Mouse (Mus musculus) hindbrain, embryonic 12.5 days (tissue): ENCODE data around the gene Sspn. TPM values are rescaled to one million over a fixed set of nuclear protein-coding genes. Genes with fewer than 3 reads are reported as not detected.

Experiments
- ATAC-seq: fragments of 200-750 bp; cut with Nextera tagmentation; 2 replicates; pipeline ENCODE4 v1.8.0; 2017; ENCODE audit warnings: moderate TSS enrichment; ENCODE audit not compliant: low FRiP score
- H3K27ac ChIP-seq: fragments of 300-500 bp; sonication (generic); 2 replicates; pipeline ENCODE4 v1.5.1; 2016; ENCODE audit warnings: mild to moderate bottlenecking
- H3K27me3 ChIP-seq: fragments of 300-500 bp; sonication (generic); 2 replicates; pipeline ENCODE4 v1.6.1; 2016; ENCODE audit warnings: mild to moderate bottlenecking
- H3K36me3 ChIP-seq: fragments of 300-500 bp; sonication (generic); 2 replicates; pipeline ENCODE4 v1.6.1; 2016; ENCODE audit warnings: mild to moderate bottlenecking
- H3K4me1 ChIP-seq: fragments of 300-500 bp; sonication (generic); 2 replicates; pipeline ENCODE4 v1.6.1; 2016
- H3K4me2 ChIP-seq: fragments of 300-500 bp; sonication (generic); replicated peaks from 2 replicates; pipeline ENCODE4 v1.6.1; 2016; ENCODE audit warnings: mild to moderate bottlenecking
- H3K4me3 ChIP-seq: fragments of 300-500 bp; sonication (generic); 2 replicates; pipeline ENCODE4 v1.5.1; 2016; ENCODE audit warnings: mild to moderate bottlenecking
- H3K9ac ChIP-seq: fragments of 300-500 bp; sonication (generic); 2 replicates; pipeline ENCODE4 v1.6.1; 2016; ENCODE audit warnings: mild to moderate bottlenecking, moderate library complexity
- H3K9me3 ChIP-seq: fragments of 300-500 bp; sonication (generic); replicated peaks from 2 replicates; pipeline ENCODE4 v1.6.1; 2016; ENCODE audit warnings: mild to moderate bottlenecking
- WGBS: fragments of 180-500 bp; shearing (Covaris S2); methylation state at CpG from one replicate; pipeline ENCODE4 v1.1.7; 2016; 5-methylcytosine and 5-hydroxymethylcytosine counted together
- polyA plus RNA-seq: library from polyadenylated mRNA; unstranded; fragments of >200 nt; fragmentation: Nextera tagmentation; extraction: Ambion mirVana; gene quantifications from 2 replicates; pipeline ENCODE4 v1.2.1, GENCODE M21; 2016

Sspn gene
- 6.2 and 7.8 TPM in 2 replicates for polyA plus RNA-seq

DNA sequence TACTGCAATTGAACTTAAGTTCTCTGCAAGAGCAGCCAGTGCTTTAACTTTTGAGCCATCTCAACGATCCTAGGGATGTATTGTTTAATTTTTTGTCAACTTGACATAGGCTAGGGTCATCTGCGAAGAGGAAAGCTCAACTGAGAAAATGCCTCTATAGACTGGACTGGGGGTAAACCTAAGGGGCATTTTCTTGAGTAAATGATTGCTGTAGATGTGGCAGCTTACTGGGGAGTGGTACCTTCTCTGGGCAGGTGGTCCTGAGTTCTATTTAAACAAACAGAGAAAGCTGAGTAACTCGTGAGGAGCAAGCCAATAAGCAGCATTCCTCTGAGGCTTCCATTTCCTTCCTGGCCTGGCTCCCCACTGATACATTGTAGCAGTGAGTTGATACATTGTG lies at the start of gene Sspn:
TSS of gene Sspn (plus strand) at position 301 of the 400 bp plus-strand sequence.
- H3K9me3 ChIP-seq: no peaks in the 10 kb centered on the region
- no peak within 1 kb of the TSS for H3K4me2 ChIP-seq
- H3K36me3 ChIP-seq: no peaks in the 10 kb centered on the region
- peaks cover 11% of the 10 kb centered on the region for H3K4me1 ChIP-seq
- no peak within 1 kb of the TSS for H3K9ac ChIP-seq
- no peak within 1 kb of the TSS for H3K27ac ChIP-seq
- 68% methylated on average over 3 of the region's 3 CpGs for WGBS
- no peaks in the 10 kb centered on the region for H3K27me3 ChIP-seq
- ATAC-seq: no peak
- H3K4me3 ChIP-seq: no peak within 1 kb of the TSS

DNA sequence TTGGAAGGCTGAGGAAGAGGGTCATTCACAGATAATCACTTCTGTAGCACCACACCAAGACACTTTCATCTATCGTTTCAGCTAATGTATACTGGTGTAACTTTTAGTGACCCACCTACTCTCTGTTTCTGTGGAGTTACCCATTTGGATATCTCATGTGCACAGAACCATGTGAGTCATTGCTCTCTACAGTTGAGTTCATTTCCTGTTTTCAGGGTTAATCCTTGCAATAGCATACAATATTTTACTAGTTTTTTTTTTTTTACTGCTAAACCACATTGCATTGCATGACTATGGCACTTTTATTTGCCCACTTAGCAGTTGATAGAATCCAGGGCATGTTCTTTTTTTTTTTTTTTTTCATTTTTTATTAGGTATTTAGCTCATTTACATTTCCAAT lies 48.4 kb upstream of the Sspn start:
- H3K4me3 ChIP-seq: no peak overlapping the region
- no peaks in the 10 kb centered on the region for H3K4me1 ChIP-seq
- no peaks in the 10 kb centered on the region for H3K36me3 ChIP-seq
- no peaks in the 10 kb centered on the region for H3K27me3 ChIP-seq
- H3K4me2 ChIP-seq: no peak overlapping the region
- no peak overlapping the region for H3K27ac ChIP-seq
- H3K9me3 ChIP-seq: no peaks in the 10 kb centered on the region
- no peak for ATAC-seq
- no peak overlapping the region for H3K9ac ChIP-seq
- 89% methylated on average over 1 of the region's 1 CpGs for WGBS

DNA sequence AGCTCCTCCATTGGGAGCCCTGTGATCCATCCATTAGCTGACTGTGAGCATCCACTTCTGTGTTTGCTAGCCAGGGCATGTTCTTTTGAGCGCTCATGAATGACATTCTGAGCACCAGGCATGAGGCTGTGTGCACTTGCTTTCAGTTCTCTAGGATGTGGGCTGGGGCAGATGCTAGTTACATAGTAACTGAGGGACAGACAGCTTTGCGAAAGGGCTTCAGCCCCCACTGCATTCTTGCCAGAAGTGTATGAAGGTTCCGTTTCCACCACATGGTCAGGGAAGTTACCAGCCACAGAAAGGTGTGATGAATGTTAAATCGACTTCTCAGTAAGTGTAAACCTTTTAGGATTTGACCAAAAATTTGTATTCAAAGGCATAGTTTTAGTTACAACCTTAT lies 47.8 kb upstream of the Sspn start:
- H3K9me3 ChIP-seq: no peaks in the 10 kb centered on the region
- H3K36me3 ChIP-seq: no peaks in the 10 kb centered on the region
- H3K4me1 ChIP-seq: peaks cover 3% of the 10 kb centered on the region; the same call in 1 of the 2 replicates
- H3K4me2 ChIP-seq: no peak overlapping the region
- no peak overlapping the region for H3K9ac ChIP-seq
- 83% methylated on average over 4 of the region's 4 CpGs for WGBS
- ATAC-seq: no peak
- no peak overlapping the region for H3K4me3 ChIP-seq
- H3K27ac ChIP-seq: no peak overlapping the region
- H3K27me3 ChIP-seq: no peaks in the 10 kb centered on the region

DNA sequence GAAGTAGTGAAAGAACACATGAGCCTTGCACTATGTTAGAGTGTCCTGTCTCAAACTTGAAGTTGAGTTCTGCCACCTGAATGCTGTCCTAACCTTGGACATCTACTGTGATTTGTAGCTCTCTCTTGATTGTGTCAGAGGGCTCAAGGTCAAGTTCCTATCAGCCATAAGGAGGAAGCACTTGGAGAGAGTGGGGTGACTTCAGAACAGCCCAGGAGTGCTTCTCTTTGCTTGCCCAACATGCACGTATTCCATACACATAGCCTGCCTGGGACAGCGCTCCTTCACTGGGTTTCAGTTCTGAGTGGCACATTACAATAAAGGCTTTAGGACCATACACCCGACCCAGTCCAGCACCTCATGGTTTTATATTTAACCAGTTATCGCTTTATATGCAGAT lies 46.4 kb upstream of the Sspn start:
- WGBS: 93% methylated on average over 4 of the region's 4 CpGs
- H3K27ac ChIP-seq: no peak overlapping the region
- ATAC-seq: no peak
- no peaks in the 10 kb centered on the region for H3K9me3 ChIP-seq
- H3K27me3 ChIP-seq: no peaks in the 10 kb centered on the region
- no peak overlapping the region for H3K4me3 ChIP-seq
- H3K36me3 ChIP-seq: no peaks in the 10 kb centered on the region
- H3K4me2 ChIP-seq: no peak overlapping the region
- H3K4me1 ChIP-seq: peaks cover 5% of the 10 kb centered on the region; the same call in 1 of the 2 replicates
- no peak overlapping the region for H3K9ac ChIP-seq

DNA sequence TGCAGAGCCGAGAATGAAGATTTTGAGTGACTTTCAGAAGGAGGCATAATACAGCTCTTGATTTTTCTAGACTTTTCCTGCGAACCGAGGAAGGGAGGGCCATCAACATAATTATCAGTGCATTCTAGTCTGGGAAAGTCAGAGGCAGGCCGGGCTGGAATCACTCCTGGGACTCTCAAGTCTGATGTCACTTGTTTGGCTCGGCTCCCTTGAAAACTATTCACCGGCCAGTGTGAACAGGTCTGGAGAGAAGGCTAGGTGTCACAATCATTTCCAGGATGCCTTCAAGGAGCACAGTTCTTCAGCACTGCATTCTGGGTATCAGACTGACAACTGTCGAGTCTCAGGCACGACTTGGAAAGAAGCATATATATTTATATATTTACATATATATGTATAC lies 45.2 kb upstream of the Sspn start:
- Histone ChIP-seq H3K27me3 (no peaks in the 10 kb centered on the region), H3K4me1 (peaks cover 5% of the 10 kb centered on the region; the same call in 1 of the 2 replicates), H3K4me3 (no peak overlapping the region), H3K36me3 (no peaks in the 10 kb centered on the region), H3K9ac (no peak overlapping the region), H3K27ac (no peak overlapping the region), H3K4me2 (no peak overlapping the region), H3K9me3 (no peaks in the 10 kb centered on the region)
- no peak for ATAC-seq
- WGBS: 81% methylated on average over 8 of the region's 8 CpGs

DNA sequence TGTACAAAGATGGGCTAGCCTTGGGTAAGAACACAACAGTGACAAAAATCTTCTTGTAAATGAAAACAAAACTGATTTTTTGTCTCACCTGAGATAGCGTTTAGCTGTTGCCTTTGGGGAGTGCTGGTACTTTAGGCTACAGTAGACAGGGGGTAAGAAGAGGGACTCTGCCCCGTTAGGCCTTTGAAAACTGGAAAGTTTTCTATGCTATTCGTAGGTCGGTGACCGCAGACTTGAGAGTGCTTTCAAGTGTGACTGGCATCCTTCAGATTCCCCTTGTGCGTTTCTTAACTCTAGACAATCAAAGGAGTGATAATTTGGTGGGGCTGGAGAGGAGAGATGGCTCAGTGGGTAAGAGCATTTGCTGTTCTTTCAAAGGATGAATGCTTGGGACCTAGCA lies 43.7 kb upstream of the Sspn start:
- Histone ChIP-seq H3K9me3 (no peaks in the 10 kb centered on the region), H3K36me3 (no peaks in the 10 kb centered on the region), H3K4me1 (peaks cover 9% of the 10 kb centered on the region; the same call in 1 of the 2 replicates), H3K27ac (no peak overlapping the region), H3K27me3 (no peaks in the 10 kb centered on the region), H3K4me3 (no peak overlapping the region), H3K9ac (no peak overlapping the region), H3K4me2 (no peak overlapping the region)
- 70% methylated on average over 6 of the region's 6 CpGs for WGBS
- no peak for ATAC-seq

DNA sequence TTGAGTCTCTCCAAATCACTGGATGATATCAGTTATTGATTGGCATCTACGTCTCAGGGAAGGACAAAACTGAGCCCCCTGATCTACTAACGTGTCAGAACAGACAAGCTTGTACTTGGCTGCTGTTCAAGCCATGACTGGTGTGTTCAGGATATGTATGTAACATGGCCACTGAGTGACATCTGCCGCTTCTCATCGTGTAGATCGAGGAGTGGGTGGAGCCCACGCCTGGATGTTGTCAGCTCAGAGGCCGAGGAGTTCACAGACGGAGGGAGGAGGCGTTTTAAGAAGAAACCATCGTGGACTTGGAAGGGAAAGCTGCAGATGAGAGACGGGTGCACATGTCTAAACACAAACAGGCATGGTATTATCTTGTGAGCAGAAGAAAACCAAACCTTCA lies 39.5 kb upstream of the Sspn start:
- H3K9ac ChIP-seq: no peak overlapping the region
- no peak overlapping the region for H3K4me2 ChIP-seq
- H3K4me3 ChIP-seq: no peak overlapping the region
- peaks cover 9% of the 10 kb centered on the region; the same call in 1 of the 2 replicates for H3K4me1 ChIP-seq
- WGBS: 81% methylated on average over 11 of the region's 11 CpGs
- H3K36me3 ChIP-seq: no peaks in the 10 kb centered on the region
- no peak for ATAC-seq
- H3K9me3 ChIP-seq: no peaks in the 10 kb centered on the region
- H3K27ac ChIP-seq: no peak overlapping the region
- H3K27me3 ChIP-seq: no peaks in the 10 kb centered on the region

DNA sequence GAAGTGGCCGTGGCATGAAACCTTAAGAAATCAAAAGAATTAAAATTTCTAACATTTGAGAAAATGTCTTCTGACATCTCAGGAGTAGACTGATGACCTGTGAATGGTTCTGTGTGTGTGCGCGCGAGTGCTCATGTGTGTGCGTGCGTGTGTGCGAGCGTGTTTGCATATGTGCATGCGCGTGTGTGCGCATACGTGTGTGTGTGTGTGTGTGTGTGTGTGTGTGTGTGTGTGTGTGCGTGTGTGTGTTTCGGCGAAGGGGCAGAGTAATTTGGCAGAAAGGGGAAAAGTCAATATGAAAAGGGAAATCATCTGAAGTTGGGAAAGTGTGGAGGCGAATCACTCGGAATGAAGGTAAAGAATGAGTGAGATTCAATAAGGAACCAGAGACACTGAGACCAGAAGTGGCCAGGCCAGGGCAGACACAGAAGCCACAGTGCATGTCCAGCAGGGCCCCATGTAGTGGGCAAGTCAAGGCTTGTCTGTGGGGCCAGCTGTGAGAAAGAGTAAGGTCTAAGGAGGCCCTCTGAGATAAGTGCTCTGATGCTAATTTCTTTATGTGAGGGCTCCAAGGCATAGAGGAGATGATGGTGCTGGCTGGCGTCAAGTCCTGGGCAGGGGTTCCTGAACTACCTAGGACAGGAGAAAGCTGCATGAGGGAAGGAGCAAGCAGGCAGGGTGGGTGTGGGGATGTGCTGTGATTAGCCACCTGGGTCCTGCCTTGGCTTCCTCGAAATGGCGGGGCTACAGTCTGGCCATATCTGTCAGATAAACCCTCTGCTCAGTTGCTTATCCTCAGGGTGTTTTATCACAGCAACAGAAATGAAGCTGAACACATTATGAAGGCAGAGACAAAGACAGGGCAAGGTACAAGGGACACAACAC lies 38.8 kb upstream of the Sspn start:
- no peaks in the 10 kb centered on the region for H3K36me3 ChIP-seq
- H3K27me3 ChIP-seq: no peaks in the 10 kb centered on the region
- H3K4me3 ChIP-seq: no peak overlapping the region
- 91% methylated on average over 20 of the region's 20 CpGs for WGBS
- ATAC-seq: no peak
- peaks cover 9% of the 10 kb centered on the region; the same call in 1 of the 2 replicates for H3K4me1 ChIP-seq
- no peaks in the 10 kb centered on the region for H3K9me3 ChIP-seq
- H3K27ac ChIP-seq: no peak overlapping the region
- no peak overlapping the region for H3K9ac ChIP-seq
- no peak overlapping the region for H3K4me2 ChIP-seq

DNA sequence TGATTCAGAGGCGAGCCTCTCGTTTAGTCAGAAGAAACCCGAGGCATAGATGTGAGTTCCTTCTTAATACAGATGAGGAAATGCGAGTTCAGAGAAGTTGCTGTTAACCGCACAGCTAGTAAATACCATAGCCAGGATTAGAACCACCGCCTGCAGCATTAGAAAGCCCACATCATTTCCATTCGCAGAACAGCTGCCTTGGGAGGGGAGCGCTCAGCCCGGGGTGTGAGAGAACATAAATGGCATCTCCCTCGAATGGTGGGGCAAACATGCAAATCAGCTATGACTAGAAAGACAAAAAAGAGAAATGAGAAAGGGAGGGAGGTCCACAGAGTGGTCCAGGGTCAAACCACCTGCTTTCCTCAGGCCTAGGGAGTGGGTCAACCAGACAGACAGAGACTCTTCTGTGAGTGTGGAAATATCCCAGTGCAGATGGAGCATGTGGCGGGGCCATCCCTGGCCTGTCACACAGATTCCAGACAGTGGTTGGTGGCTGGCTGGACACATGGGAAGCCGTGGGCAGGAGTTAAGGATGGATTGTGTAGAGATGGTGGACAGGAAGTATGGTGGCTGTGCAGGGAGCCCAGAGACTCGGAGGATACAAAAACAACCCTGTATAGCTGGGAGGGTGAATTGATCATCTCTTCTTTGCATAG lies 37.9 kb upstream of the Sspn start:
- 85% methylated on average over 13 of the region's 13 CpGs for WGBS
- no peak for ATAC-seq

DNA sequence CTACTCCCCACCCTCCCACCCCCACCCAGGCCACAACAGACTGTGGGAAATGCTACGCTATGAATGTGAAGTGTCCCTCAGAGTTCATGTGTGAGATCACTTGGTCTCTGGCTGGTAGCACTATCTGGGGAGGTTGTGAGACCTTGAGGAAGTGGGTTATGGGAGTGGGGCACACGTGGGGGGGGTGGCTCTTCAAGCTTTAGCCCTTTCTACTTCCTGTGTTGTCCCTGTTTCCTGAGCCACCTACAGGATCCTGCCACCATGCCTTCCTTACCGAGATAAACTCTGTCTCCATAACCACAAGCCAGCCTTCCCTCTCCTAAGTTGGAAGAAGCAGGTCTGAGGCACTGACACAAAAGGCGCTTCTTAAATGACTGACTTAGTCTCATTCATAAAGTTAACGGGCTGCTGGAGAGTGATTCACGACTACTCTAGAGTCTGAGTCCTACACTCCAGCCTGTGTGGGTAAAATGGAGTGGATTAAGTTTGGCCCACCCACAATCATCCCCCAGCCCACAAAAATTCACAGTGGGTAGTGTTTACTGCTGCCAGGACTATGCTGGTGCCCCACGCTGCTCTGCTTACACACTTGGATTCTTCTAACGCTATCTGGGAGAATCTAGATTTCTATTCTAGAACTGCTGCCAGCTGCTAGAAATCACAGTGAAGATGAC lies 36.6 kb upstream of the Sspn start:
- no peak overlapping the region for H3K9ac ChIP-seq
- H3K36me3 ChIP-seq: no peaks in the 10 kb centered on the region
- H3K4me1 ChIP-seq: peaks cover 4% of the 10 kb centered on the region; the same call in 1 of the 2 replicates
- no peak overlapping the region for H3K4me3 ChIP-seq
- no peaks in the 10 kb centered on the region for H3K9me3 ChIP-seq
- WGBS: 78% methylated on average over 8 of the region's 8 CpGs
- H3K4me2 ChIP-seq: no peak overlapping the region
- no peaks in the 10 kb centered on the region for H3K27me3 ChIP-seq
- ATAC-seq: no peak
- H3K27ac ChIP-seq: no peak overlapping the region

More for the DNA sequence above, 37.9 kb upstream of the Sspn start:
- Histone ChIP-seq H3K27me3 (no peaks in the 10 kb centered on the region), H3K9me3 (no peaks in the 10 kb centered on the region), H3K9ac (no peak overlapping the region), H3K4me2 (no peak overlapping the region), H3K27ac (no peak overlapping the region), H3K4me1 (peaks cover 7% of the 10 kb centered on the region; the same call in 1 of the 2 replicates), H3K36me3 (no peaks in the 10 kb centered on the region), H3K4me3 (no peak overlapping the region)

DNA sequence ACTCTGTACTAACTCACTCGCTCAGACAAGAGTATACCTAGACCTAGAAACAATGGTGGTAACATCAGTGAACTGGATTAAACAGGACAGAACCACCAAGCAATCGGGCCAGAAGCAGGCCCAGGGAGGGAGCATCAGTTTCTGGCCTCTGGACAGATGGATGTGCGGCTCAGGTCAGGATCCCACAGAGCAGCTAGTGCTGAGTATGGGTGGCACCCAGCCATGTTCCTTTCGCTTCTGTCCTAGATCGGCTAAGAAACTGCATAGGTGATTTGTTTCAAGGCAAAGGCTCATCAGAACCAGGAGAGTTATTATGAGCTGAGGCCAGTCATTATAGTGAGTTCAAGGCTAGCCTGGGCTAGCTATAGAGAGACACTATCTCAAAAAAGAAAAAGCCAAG lies 27.3 kb upstream of the Sspn start:
- 95% methylated on average over 5 of the region's 5 CpGs for WGBS
- no peak overlapping the region for H3K4me3 ChIP-seq

DNA sequence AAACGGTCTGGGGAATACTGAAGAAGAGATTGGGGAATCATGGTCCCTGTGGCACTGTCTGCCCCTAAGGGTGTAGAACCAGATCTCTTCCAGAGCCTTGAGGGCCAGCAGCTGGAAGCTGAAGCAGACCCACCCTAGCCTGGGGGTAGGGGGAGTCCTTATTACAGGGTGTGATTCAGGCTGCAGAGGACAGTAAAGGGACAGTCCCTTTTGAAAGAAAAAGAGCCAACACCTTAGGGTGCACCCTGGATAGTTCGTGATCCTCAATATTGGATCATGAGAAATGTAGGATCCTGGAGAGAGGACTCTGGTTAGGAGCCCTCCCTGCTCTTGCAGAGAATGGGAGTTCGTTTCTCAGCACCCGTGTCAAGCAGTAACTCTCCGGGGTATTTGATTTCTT lies 26.8 kb upstream of the Sspn start:
- Histone ChIP-seq H3K9me3 (no peaks in the 10 kb centered on the region), H3K9ac (no peak overlapping the region), H3K27ac (no peak overlapping the region), H3K4me2 (no peak overlapping the region), H3K36me3 (no peaks in the 10 kb centered on the region), H3K27me3 (no peaks in the 10 kb centered on the region), H3K4me1 (no peaks in the 10 kb centered on the region), H3K4me3 (no peak overlapping the region)
- WGBS: 79% methylated on average over 5 of the region's 5 CpGs
- ATAC-seq: no peak

More for the DNA sequence above, 27.3 kb upstream of the Sspn start:
- Histone ChIP-seq H3K4me2 (no peak overlapping the region), H3K36me3 (no peaks in the 10 kb centered on the region), H3K9me3 (no peaks in the 10 kb centered on the region), H3K27ac (no peak overlapping the region), H3K27me3 (no peaks in the 10 kb centered on the region), H3K9ac (no peak overlapping the region), H3K4me1 (no peaks in the 10 kb centered on the region)
- no peak for ATAC-seq
